Mouse (Mus musculus) neutrophil, adult 5-6 weeks (primary cell): Measurements from ENCODE around the gene Psen2. TPM values are rescaled to one million over a fixed set of nuclear protein-coding genes. Genes with fewer than 3 reads are reported as not detected.

ENCODE experiments used
- ATAC-seq: fragments of 151-379, 151-347 bp; 2 replicates; pipeline ENCODE4 v1.8.0; 2017; ENCODE audit warnings: mild to moderate bottlenecking, moderate TSS enrichment; ENCODE audit not compliant: insufficient number of reproducible peaks, poor library complexity, low FRiP score, severe bottlenecking; ENCODE audit errors: extremely low read depth
- total RNA-seq: library from RNA; stranded (forward); fragments of 200-1000 nt; gene quantifications from 2 replicates; pipeline ENCODE4 v1.2.3, GENCODE M21; 2017

Gene Psen2
- total RNA-seq, 1 experiment from 2014 or later = 66.0 TPM

DNA sequence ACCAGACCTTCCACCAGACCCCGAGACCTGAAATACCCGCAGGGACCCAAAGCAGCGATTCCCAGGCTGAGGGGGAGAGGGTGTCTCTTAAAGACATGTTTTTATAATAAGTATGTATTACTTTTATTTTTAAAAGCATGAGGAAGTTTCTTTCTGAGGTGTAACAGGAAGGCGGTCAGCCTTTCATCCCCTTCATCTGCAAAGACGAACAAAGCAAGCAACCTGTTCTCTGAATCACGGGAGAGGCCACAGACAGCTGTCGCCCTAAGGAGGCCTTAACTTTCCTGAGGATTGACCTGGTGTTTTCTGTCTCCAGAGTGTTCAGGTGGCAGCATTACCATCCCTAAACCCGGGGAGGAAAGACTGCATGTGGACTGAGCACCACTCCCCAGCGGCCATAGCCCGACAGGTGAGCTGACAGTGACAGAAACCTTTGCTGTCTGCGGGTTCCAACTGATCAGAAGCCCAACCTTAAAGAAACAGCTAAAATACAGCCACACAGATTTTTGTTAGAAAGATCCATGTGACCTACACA, 10.5 kb downstream of the Psen2 start:
- ATAC-seq = no peak

GRCm38 (mm10) chr1:180251176-180252048, 11.8 kb downstream of the Psen2 start:
- ATAC-seq = peak; percentile 61; the same call in 1 of the 2 replicates

- no peak for ATAC-seq
These were observed 12.8 kb downstream of the Psen2 start for GRCm38 (mm10) chr1:180250441-180250830.

DNA sequence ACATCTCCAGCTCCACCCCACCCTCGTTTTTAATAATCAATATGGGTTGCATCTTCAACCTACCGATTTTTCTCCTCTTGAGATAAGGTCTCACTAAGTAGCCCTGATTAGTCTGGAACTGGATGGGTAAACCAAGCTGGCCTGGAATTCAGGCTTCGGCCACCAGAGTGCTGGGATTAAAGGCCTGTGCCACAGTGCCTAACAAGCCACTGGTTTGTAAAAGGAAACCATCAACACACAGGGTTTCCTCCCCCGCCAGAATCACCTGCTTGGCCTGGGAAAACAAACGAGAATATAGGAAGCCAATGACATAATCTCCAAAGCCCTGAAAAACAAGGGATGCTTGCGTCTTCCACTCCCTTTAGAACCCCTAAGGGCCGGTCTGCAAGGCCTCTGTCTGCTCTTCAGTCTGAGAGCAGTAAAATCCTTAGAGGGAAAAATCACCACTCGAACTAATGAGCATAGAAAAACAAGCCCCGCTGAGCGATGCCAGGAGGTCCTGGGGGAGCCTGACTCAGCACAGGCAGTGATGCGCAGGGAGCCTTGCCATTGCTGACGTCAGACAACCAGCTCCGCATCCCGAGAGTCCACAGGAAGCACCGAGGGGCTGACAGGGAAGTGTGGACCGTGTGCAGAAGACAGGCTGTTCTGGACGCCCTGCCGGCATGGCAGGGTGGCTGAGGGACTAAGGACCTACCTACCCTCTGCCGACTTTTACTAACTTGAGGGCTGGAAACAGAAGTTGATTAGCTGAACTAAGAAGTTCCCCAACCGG, 13.4 kb downstream of the Psen2 start:
- peak; percentile 17; the same call in 1 of the 2 replicates for ATAC-seq

DNA sequence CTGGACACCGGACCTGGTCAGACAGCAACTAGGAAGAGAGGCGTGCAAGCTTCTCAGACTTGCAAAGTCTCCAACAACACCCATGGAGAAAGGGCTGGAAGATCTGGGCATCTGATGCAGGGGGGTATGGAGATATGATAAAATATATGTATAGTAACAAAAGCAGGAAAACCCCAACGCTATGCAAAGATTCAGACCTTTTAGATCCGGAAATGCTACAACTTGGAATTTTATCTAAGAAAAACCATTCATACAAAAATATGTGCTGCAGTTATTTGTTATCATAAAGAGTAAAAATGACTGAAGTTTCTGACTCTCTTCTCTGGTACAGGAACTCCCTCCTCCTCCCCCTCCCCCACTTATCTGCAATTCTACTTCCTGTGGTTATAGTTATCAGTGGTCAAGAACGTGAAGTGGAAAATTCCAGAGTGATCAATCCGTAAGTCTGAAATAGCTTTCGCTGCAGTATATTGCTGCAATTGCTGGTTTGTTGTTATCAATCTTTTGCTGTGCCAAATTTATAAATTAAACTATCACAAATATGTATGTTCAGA, 14.6 kb downstream of the Psen2 start:
- no peak for ATAC-seq

DNA sequence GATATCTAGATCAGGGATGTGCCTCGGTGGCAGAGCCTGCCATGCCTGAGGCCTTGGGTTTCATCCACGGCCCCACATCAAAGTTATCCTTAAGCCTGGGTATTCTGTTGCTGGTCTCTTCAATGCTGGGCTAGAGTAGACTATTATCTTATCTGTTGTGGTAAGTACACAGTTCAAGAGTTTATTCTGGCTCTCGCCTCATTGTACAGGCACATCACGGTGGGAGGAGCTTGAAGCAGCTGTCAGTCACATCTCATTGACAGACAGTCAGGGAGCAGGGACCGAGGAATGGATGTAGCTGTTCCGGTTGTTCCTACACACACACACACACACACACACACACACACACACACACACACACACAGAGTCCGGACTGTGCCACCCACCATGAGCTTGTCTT, 15.3 kb downstream of the Psen2 start:
- no peak for ATAC-seq

DNA sequence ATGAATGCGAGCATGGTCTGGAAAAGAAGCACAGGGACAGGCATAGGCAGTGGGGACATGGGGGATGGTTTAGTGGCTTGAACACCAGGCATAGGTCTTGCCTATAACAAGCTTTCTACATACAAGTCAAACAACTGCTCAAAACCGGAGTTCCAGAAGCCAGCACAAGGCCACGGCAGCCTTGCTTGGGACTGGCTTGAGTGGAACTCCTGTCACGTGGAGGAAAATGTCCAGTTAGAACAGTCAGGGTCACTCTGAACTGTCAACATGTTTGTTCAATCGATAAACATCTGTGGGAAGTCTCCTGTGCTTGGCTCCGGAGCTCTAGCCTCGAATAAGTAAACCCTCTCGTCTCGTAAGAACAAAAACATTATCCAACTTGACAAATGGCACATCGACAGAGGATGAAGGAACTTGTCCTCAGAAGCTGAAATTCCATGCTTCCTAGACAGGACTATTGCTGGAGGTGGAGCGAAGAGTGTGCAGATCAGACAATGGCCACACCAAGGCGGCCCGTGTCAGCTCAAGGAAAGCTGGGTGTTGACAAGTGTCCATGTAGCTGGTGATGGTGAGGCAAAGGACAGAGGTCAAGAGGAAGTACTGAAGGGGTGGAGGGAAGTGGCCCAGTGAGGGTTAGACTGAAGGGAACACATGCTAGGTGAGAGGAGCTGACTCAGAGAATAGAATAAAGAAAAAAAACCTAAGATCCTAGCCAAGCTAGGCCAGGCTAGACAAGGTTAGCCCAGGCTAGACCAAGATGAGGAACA, 17.3 kb downstream of the Psen2 start:
- no peak for ATAC-seq

- ATAC-seq = no peak
These were observed 31.5 kb downstream of the Psen2 start for GRCm38 (mm10) chr1:180231729-180232128.

DNA sequence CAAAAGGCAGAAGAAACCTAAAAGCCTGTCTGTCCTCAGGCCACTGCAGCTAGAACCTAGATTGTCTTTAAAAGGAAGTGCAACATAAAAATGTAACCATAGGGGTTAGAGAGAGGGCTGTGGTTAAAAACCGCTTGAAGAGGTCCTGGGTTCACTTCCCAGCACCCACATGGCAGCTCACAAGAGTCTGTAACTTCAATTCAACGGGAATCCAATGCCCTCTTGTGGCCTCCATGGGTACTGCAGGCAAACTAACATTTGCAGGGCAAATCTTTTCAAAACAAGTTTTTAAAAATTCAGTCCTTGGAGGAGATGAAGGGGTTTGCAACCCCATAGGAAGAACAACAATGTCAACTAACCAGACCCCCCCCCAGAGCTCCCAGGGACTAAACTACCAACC, 32.7 kb downstream of the Psen2 start:
- no peak for ATAC-seq

DNA sequence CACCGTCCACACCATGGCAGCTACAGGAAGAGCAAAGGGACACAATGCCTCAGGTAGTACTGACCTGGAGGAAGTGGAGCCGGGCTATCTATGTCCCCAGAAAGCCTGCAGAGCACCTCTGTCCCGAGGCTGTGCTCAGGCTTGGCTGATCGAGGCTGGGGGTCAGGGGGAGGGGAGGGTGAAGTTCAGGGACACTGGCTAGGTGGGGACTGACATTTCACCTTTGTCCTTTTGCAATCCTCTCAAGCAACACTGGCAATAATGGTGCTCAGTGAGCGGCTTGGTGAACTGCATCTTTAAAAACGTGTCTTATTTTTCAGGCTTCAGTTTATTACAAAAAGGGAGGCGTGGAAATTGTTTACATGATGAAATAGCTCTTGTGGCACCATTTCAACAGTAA, 33.3 kb downstream of the Psen2 start:
- no peak for ATAC-seq

GRCm38 (mm10) chr1:180228854-180229253, 34.4 kb downstream of the Psen2 start:
- no peak for ATAC-seq

DNA sequence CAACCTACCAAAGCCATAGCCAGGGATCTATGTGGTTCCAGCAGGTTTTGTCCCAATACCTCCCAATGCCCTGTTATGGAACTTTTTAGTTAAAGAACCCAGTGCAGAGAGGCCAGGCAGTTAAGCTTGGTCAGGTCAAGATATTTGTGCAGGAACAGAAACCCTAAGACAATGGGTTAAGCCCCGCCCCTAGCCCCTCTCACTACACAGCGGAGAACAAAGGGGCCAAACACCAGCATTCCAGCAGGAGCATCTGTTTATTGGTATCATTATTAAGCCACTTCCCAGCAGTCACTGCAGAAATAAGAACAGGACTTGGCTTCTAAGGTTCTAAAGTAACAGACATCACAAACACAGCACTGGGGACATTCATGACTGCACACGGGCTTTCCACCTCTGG, 36.5 kb downstream of the Psen2 start:
- no peak for ATAC-seq

GRCm38 (mm10) chr1:180226221-180226713, 37.0 kb downstream of the Psen2 start:
- ATAC-seq = peak; percentile 74

DNA sequence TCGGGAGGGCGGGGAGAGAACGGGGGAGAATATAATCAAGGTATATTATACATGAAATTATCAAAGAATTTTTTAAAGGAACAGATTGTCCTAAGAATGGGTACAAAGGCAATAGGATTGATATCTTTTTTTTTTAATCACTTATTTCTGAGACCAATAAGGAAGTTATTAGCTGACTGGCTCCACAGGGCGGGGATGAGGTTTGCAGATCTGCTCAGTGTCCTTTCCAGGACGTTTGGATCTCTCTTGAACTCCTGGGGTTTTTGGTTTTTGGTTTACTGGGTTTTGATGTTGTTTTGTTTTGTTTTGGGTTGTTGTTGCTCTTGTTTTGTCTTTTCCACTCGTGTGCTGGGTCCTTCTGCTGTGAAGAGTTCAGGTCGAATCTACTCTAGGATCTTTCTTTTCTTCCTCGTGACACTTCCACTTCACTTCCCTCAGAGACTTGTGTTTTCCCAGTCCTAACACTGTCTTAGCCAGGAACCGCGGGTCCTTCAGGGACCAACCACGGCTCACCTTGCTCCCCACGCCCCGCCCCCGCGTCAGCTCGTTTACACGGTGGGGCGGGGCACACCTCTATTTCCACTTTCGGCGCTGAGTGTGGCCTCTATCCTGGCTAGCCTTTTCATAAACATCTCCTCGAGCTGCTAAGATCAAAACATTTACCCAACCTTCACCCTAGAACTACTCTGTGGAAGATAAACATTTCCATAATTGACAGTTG, 37.6 kb downstream of the Psen2 start:
- peak; percentile 65 for ATAC-seq

DNA sequence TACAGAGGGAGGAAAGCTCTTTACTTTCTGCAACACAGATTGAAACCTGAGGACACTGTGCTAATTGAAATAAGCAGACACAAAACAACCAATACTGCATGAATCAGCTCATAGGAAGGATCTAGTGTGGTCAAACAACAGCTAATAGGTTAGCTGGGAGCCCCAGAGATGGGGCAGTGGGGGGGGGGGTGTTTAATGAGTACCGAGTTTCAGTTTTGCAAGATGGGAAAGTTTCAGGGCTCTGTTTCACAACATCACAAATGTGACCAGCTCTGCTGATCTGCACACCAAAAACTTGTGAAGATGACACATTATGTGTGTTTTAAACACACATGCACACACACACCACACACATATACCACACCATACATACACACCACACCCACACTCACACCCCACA, 41.2 kb downstream of the Psen2 start:
- ATAC-seq = no peak

GRCm38 (mm10) chr1:180220791-180221542, 42.3 kb downstream of the Psen2 start:
- no peak for ATAC-seq

- ATAC-seq = no peak
These were observed 46.5 kb downstream of the Psen2 start for GRCm38 (mm10) chr1:180216541-180217276.
